Mouse (Mus musculus) embryonic facial prominence, embryonic 11.5 days (tissue): ENCODE measurements at regions not wholly inside any gene's neighbourhood (a gene's known extent, or its start where the extent isn't known, plus 50 kb on each side); places are given as distances from the start of the nearest gene placed in this dataset.

Experiments
- ATAC-seq: fragments of 200-750 bp; cut with Nextera tagmentation; replicated peaks from 2 replicates; pipeline ENCODE4 v1.8.0; 2017; ENCODE audit warnings: low read depth; ENCODE audit not compliant: insufficient number of reproducible peaks, low FRiP score, low TSS enrichment
- DNase-seq: peaks from one replicate; pipeline ENCODE4 v3.0.0-alpha.2; 2015; ENCODE audit warnings: low spot score
- H3K27ac ChIP-seq: fragments of 300-500 bp; sonication (generic); replicated peaks from 2 replicates; pipeline ENCODE4 v1.5.1; 2014; ENCODE audit warnings: mild to moderate bottlenecking, low read depth, low read length, control low read depth
- H3K27me3 ChIP-seq: fragments of 300-500 bp; sonication (generic); 2 replicates; pipeline ENCODE4 v1.6.1; 2014; ENCODE audit warnings: mild to moderate bottlenecking, low read length, moderate library complexity, mixed read lengths; ENCODE audit not compliant: control insufficient read depth, insufficient read depth
- H3K36me3 ChIP-seq: fragments of 300-500 bp; sonication (generic); replicated peaks from 2 replicates; pipeline ENCODE4 v1.6.1; 2014; ENCODE audit warnings: low read depth, mild to moderate bottlenecking, low read length, moderate library complexity, mixed read lengths; ENCODE audit not compliant: control insufficient read depth, insufficient read depth
- H3K4me1 ChIP-seq: fragments of 300-500 bp; sonication (generic); 2 replicates; pipeline ENCODE4 v1.6.1; 2014; ENCODE audit warnings: low read length, mixed read lengths; ENCODE audit not compliant: control insufficient read depth, insufficient read depth
- H3K4me2 ChIP-seq: fragments of 300-500 bp; sonication (generic); 2 replicates; pipeline ENCODE4 v1.6.1; 2014; ENCODE audit warnings: low read depth, mild to moderate bottlenecking, control low read depth, low read length, moderate library complexity
- H3K4me3 ChIP-seq: fragments of 300-500 bp; sonication (generic); 2 replicates; pipeline ENCODE4 v1.5.1; 2014; ENCODE audit warnings: low read depth, low read length, control low read depth
- H3K9ac ChIP-seq: fragments of 300-500 bp; sonication (generic); replicated peaks from 2 replicates; pipeline ENCODE4 v1.6.1; 2014; ENCODE audit warnings: mild to moderate bottlenecking, control low read depth, low read length
- H3K9me3 ChIP-seq: fragments of 300-500 bp; sonication (generic); replicated peaks from 2 replicates; pipeline ENCODE4 v1.6.1; 2016; ENCODE audit warnings: mild to moderate bottlenecking, low read length, inconsistent platforms, mixed read lengths; ENCODE audit not compliant: control insufficient read depth
- WGBS: fragments of 180-500 bp; shearing (Covaris S2); extraction: QIAGEN DNeasy Blood & Tissue Kit; methylation state at CpG from one replicate; pipeline ENCODE4 v1.1.7; 2014; 5-methylcytosine and 5-hydroxymethylcytosine counted together

GRCm38 (mm10) chr4:40400089-40400488, 71.9 kb upstream of the Tmem215 start:
- DNase-seq (no peak), ATAC-seq (no peak)
- Histone ChIP-seq H3K9ac (no peak overlapping the region), H3K27me3 (no peaks in the 10 kb centered on the region), H3K4me2 (no peak overlapping the region), H3K4me1 (no peaks in the 10 kb centered on the region), H3K4me3 (no peak overlapping the region), H3K36me3 (no peaks in the 10 kb centered on the region), H3K27ac (no peak overlapping the region), H3K9me3 (no peaks in the 10 kb centered on the region)

- Histone ChIP-seq H3K27ac (no peak overlapping the region), H3K4me2 (no peak overlapping the region), H3K36me3 (no peaks in the 10 kb centered on the region), H3K9me3 (no peaks in the 10 kb centered on the region), H3K4me1 (no peaks in the 10 kb centered on the region), H3K27me3 (no peaks in the 10 kb centered on the region), H3K4me3 (no peak overlapping the region), H3K9ac (no peak overlapping the region)
- ATAC-seq (no peak), DNase-seq (no peak)
- 79% methylated on average over 1 of the region's 1 CpGs for WGBS
Observed at GRCm38 (mm10) chr4:40390183-40390582, 81.8 kb upstream of the Tmem215 start.

- no peak overlapping the region for H3K4me2 ChIP-seq
- H3K4me3 ChIP-seq: no peak overlapping the region
- no peaks in the 10 kb centered on the region for H3K36me3 ChIP-seq
- H3K27me3 ChIP-seq: no peaks in the 10 kb centered on the region
- H3K4me1 ChIP-seq: no peaks in the 10 kb centered on the region
- WGBS: 88% methylated on average over 9 of the region's 9 CpGs
- H3K9me3 ChIP-seq: no peaks in the 10 kb centered on the region
- no peak for ATAC-seq
- no peak overlapping the region for H3K9ac ChIP-seq
- DNase-seq: no peak
- H3K27ac ChIP-seq: no peak overlapping the region
Observed at GRCm38 (mm10) chr4:40385284-40385683, 86.7 kb upstream of the Tmem215 start.

- H3K4me2 ChIP-seq: no peak overlapping the region
- no peaks in the 10 kb centered on the region for H3K9me3 ChIP-seq
- DNase-seq (no peak), ATAC-seq (no peak)
- H3K4me3 ChIP-seq: no peak overlapping the region
- H3K9ac ChIP-seq: no peak overlapping the region
- no peaks in the 10 kb centered on the region for H3K36me3 ChIP-seq
- H3K27me3 ChIP-seq: no peaks in the 10 kb centered on the region
- no peak overlapping the region for H3K27ac ChIP-seq
- H3K4me1 ChIP-seq: no peaks in the 10 kb centered on the region
- 86% methylated on average over 3 of the region's 3 CpGs for WGBS
Observed at GRCm38 (mm10) chr4:40384704-40385103, 87.3 kb upstream of the Tmem215 start.

GRCm38 (mm10) chr4:40380309-40380708, 91.7 kb upstream of the Tmem215 start:
- Histone ChIP-seq H3K27ac (no peak overlapping the region), H3K4me3 (no peak overlapping the region), H3K36me3 (no peaks in the 10 kb centered on the region), H3K4me2 (no peak overlapping the region), H3K4me1 (no peaks in the 10 kb centered on the region), H3K9ac (no peak overlapping the region), H3K27me3 (no peaks in the 10 kb centered on the region), H3K9me3 (no peaks in the 10 kb centered on the region)
- no peak for ATAC-seq
- no peak for DNase-seq
- WGBS: 78% methylated on average over 8 of the region's 8 CpGs

GRCm38 (mm10) chr4:40375439-40376154, 96.4 kb upstream of the Ndufb6 start:
- Histone ChIP-seq H3K27ac (no peak overlapping the region), H3K4me2 (no peak overlapping the region), H3K27me3 (no peaks in the 10 kb centered on the region), H3K4me1 (no peaks in the 10 kb centered on the region), H3K4me3 (no peak overlapping the region), H3K36me3 (no peaks in the 10 kb centered on the region), H3K9me3 (no peaks in the 10 kb centered on the region), H3K9ac (no peak overlapping the region)
- DNase-seq (no peak), ATAC-seq (no peak)
- WGBS: 78% methylated on average over 9 of the region's 9 CpGs

GRCm38 (mm10) chr4:40374213-40374612, 95.0 kb upstream of the Ndufb6 start:
- Histone ChIP-seq H3K27ac (no peak overlapping the region), H3K36me3 (no peaks in the 10 kb centered on the region), H3K9ac (no peak overlapping the region), H3K4me2 (no peak overlapping the region), H3K4me3 (no peak overlapping the region), H3K9me3 (no peaks in the 10 kb centered on the region), H3K4me1 (no peaks in the 10 kb centered on the region), H3K27me3 (no peaks in the 10 kb centered on the region)
- DNase-seq: no peak
- WGBS: 79% methylated on average over 2 of the region's 2 CpGs
- no peak for ATAC-seq

GRCm38 (mm10) chr4:40364329-40364728, 85.1 kb upstream of the Ndufb6 start:
- no peaks in the 10 kb centered on the region for H3K27me3 ChIP-seq
- no peak overlapping the region for H3K27ac ChIP-seq
- no peaks in the 10 kb centered on the region for H3K4me1 ChIP-seq
- H3K9me3 ChIP-seq: no peaks in the 10 kb centered on the region
- H3K36me3 ChIP-seq: no peaks in the 10 kb centered on the region
- WGBS: 77% methylated on average over 3 of the region's 3 CpGs
- no peak for ATAC-seq
- no peak overlapping the region for H3K4me2 ChIP-seq
- no peak overlapping the region for H3K9ac ChIP-seq
- DNase-seq: no peak
- H3K4me3 ChIP-seq: no peak overlapping the region
